Mouse (Mus musculus): ENCODE data around the gene Ptchd4.

GRCm38 (mm10) chr17:42346027-42346426 lies 30.3 kb downstream of the Ptchd4 start:
- TF ChIP-seq CTCF (IDR thresholded peaks at IDR 0.05; ENCODE audit: low read depth) (no peak), EP300 (IDR thresholded peaks at IDR 0.05; ENCODE audit: low read depth) (no peak)
